Mouse (Mus musculus): ENCODE measurements around the gene Fam24a.

DNA sequence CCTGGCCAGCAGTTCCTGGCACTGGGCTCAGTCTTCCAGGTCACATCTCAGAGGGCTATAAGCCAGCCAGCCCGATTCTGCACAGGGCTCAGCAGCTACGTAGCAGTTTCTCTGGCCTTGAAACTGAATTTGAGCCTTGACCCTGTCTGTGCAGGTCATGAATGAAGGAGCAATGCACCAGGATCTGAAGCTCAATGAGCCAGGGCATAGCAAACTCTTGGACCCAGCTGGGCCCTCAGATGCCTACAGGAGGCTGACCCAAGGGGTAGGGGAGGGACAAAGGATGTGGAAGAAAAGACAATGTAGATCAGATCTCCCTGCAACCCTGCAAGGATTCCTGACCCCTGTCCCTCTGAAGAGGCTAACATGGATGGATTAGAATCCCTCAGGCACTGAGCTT, 11.5 kb upstream of the Fam24a start, which contains the start of gene Cuzd1:
- TF ChIP-seq POLR2A (IDR thresholded peaks at IDR 0.05; ENCODE audit: control insufficient read depth, low read depth, low read length) (no peak), CTCF (IDR thresholded peaks at IDR 0.05; ENCODE audit: control insufficient read depth, insufficient read depth, insufficient replicate concordance, low read depth, low read length) (no peak)
